Mouse (Mus musculus) monocyte, adult 5-6 weeks (primary cell): ENCODE data around the gene Ttc34. TPM values are rescaled to one million over a fixed set of nuclear protein-coding genes. Genes with fewer than 3 reads are reported as not detected.
A peak's percentile ranks its signal among the peaks of the same experiment; 100 is the strongest.

ENCODE experiments used
- ATAC-seq: fragments of 153-309, 156-312 bp; replicated peaks from 2 replicates; pipeline ENCODE4 v1.8.0; 2017; ENCODE audit warnings: mild to moderate bottlenecking; ENCODE audit not compliant: low TSS enrichment, insufficient number of reproducible peaks, severe bottlenecking, poor library complexity, low FRiP score
- total RNA-seq: library from RNA; stranded (forward); fragments of 200-1000, 200-491, 200-594 nt; gene quantifications from 3 replicates; pipeline ENCODE4 v1.2.3, GENCODE M21; 2017

Gene Ttc34
- total RNA-seq, 1 experiment from 2014 or later, result not detected

DNA sequence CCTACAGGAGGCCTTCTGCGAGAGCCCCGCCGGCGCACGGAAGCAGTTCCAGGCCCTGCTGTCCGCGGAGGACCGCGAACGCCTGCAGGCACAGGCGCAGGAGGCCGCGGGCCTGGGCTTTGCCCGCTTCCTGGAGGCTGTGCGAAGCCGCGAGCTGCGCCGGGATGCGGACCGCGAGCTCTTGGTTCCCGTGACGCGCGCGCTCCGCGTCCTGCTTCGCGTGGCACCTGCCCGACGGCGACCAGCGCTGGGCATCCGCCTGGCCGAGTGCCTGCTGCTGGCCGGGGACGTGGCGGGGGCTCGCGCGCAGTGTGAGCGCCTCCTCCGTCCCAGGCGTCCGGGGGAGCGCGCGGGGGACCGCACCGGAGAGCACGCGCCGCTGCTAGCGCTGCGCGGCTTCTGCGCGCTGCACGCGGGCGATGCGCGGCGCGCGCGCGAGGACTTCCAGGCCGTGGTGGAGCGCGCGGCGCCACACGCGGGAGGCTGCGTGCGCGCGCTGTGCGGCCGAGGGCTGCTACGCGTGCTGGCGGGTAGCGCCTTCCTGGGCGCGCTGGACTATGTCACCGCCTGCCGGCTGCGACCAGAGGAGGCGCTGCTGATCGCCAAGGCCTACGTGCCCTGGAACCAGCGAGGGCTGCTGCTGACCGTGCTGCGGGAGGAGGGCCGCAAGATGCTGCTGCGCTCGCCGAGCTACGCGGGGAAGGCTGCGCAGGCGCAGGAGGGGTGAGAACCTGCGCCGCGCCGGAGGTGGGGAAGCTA is 18.6 kb downstream of the Ttc34 start:
- no peak for ATAC-seq

- no peak for ATAC-seq
These were observed 19.2 kb downstream of the Ttc34 start for GRCm38 (mm10) chr4:154856480-154856837.

- no peak for ATAC-seq
These were observed 19.6 kb downstream of the Ttc34 start for GRCm38 (mm10) chr4:154856882-154857281.

- ATAC-seq, result no peak
These were observed 20.3 kb downstream of the Ttc34 start for GRCm38 (mm10) chr4:154857366-154858240.

GRCm38 (mm10) chr4:154858601-154859000 is 21.3 kb downstream of the Ttc34 start:
- ATAC-seq, result no peak

- ATAC-seq, result no peak
These were observed 24.7 kb downstream of the Ttc34 start for GRCm38 (mm10) chr4:154861967-154862366.

DNA sequence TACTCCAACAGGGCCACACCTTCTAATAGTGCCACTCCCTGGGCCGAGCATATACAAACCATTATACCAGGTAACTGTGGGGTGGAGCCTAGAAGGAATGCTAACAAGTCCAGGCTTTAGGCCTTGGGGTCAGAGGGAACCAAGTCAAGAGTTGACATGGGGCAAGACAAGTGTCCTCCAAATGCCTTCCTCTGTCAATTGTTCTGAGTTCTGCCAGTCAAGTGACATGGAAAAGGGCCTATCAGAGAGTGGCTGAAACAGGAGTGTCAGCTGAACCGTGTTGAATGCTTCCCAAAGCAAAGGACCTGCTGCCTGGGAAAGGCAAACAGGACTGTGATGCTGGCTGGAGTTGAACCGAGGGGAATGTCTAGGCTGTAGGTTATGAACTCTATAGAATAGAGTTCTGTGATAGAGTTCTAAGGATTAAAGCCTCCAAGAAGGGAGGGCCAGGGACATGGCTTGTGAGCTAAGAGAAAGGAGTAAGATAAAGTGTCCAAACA is 26.2 kb downstream of the Ttc34 start:
- ATAC-seq, result no peak

DNA sequence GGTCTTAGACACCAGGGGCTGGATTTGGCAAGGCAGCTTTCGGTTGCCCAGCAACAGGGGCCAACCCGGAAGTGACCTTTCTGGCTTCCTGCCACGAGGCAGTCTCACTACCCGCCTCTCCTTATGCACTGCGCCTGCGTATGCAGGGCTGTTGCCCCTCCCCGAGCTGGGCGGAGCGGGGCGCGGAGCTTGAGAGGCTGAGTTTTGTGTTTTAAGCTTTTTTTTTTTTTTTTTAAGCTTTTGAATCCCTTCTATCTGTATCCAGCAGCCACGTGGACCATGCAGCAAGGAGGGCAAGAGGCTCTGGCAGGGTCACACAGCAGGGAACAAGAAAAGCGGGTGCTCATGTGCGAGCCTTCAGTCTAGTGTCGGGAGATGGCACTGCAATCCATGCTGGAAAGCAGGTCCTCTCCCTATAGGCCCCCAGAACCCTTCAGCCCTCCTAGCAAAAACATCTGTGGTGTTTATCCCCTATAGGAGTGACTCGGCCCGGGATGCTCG is 27.1 kb downstream of the Ttc34 start:
- ATAC-seq, result peak; percentile 76

- ATAC-seq, result no peak
These were observed 27.9 kb downstream of the Ttc34 start for GRCm38 (mm10) chr4:154864961-154865760.

GRCm38 (mm10) chr4:154866391-154866790 is 29.1 kb downstream of the Ttc34 start:
- ATAC-seq, result no peak

- no peak for ATAC-seq
These were observed 30.0 kb downstream of the Ttc34 start for GRCm38 (mm10) chr4:154867257-154867656.

- ATAC-seq, result no peak
These were observed 32.2 kb downstream of the Ttc34 start, which contains the start of gene Mmel1 for GRCm38 (mm10) chr4:154869440-154869839. Gene Mmel1 (plus strand): TSS chr4:154869585.

GRCm38 (mm10) chr4:154870721-154871120 is 33.5 kb downstream of the Ttc34 start:
- no peak for ATAC-seq

GRCm38 (mm10) chr4:154871757-154872251 is 34.5 kb downstream of the Ttc34 start:
- ATAC-seq, result no peak

DNA sequence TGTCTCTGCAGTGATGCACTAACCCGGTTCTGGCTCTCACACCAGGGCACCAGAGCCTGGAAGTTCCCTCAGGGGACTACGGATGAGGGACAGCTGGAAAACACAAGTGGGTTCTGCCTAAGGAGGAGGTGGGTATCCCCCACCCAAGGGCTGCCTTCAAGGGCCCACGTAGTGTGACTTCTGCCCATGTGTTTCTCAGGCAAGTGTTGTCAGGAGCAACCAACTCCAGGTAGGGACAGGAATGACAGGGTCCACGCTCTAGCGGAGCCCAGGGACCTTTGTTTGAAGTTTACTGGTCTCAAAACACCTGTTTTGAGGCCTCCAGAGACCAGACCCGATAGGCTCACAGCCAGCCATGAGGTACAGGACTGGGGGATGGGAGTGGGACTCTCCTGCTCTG is 35.9 kb downstream of the Ttc34 start:
- no peak for ATAC-seq

DNA sequence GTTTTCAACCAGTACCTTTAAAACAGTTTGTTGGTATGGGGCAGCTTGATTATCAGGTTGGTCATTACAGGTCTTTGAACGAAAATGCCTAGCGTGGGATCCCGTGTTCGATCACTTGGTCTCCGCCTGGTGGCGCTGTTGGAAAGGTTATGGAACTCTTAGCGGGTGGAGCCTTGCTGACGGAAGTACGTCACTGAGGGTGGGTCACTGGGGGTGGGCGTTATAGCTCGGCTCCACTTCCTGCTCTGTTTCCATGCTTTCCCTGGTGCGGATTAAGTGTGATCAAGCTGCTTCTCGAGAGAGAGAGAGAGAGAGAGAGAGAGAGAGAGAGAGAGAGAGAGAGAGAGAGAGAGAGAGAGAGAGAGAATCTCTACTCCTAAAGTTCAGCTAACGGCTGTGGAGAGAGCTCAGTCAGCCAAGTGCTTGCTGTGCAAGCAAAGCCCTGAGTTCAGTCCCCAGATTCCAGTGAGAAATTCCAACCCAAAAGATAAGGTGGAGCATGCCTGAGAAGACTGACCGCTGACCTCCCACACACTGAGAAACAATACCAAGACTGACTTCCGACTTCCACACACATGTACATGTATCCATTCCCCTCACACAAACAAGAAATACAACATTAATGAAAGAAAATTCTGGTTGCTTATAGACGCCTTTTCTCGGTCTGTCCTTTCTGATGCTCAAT is 40.7 kb downstream of the Ttc34 start:
- peak; percentile 97 for ATAC-seq

- no peak for ATAC-seq
These were observed 43.5 kb downstream of the Ttc34 start for GRCm38 (mm10) chr4:154880730-154881129.

GRCm38 (mm10) chr4:154882014-154882659 is 44.9 kb downstream of the Ttc34 start:
- no peak for ATAC-seq
